Mouse (Mus musculus): Measurements from ENCODE around the gene Amh.

The Amh gene

GRCm38 (mm10) chr10:80785963-80786362 lies 19.1 kb upstream of the Amh start:
- no peak for DNase-seq (ENCODE audit: low spot score in 2 of 2)

GRCm38 (mm10) chr10:80787517-80787916 lies 17.5 kb upstream of the Amh start:
- DNase-seq (ENCODE audit: low spot score in 2 of 2): peak; percentile 59 to 67

- DNase-seq (ENCODE audit: low spot score in 2 of 2): no peak
Observed at GRCm38 (mm10) chr10:80790761-80791404, 14.2 kb upstream of the Amh start.

GRCm38 (mm10) chr10:80791476-80792174 lies 13.4 kb upstream of the Amh start:
- peak in 1 of 2 experiments; percentile 43 for DNase-seq (ENCODE audit: low spot score in 2 of 2)

GRCm38 (mm10) chr10:80792175-80793032 lies 12.6 kb upstream of the Amh start:
- DNase-seq (ENCODE audit: low spot score in 2 of 2): no peak

- no peak for DNase-seq (ENCODE audit: low spot score in 2 of 2)
Observed at GRCm38 (mm10) chr10:80793033-80793784, 11.8 kb upstream of the Amh start.

GRCm38 (mm10) chr10:80793803-80794202 lies 11.2 kb upstream of the Amh start:
- DNase-seq (ENCODE audit: low spot score in 2 of 2): no peak

- no peak for DNase-seq (ENCODE audit: low spot score in 2 of 2)
Observed at GRCm38 (mm10) chr10:80794750-80795149, 10.3 kb upstream of the Amh start.

GRCm38 (mm10) chr10:80796307-80796848 lies 8.7 kb upstream of the Amh start:
- no peak for DNase-seq (ENCODE audit: low spot score in 2 of 2)

GRCm38 (mm10) chr10:80797186-80798149 lies 7.6 kb upstream of the Amh start:
- no peak for DNase-seq (ENCODE audit: low spot score in 2 of 2)

GRCm38 (mm10) chr10:80798150-80799006 lies 6.7 kb upstream of the Amh start, which contains the start of the genes Sf3a2 and Plekhj1:
TSS of gene Sf3a2 (plus strand) at chr10:80798198.
TSS of gene Plekhj1 (minus strand) at chr10:80798626.
- DNase-seq (ENCODE audit: low spot score in 2 of 2): peak; percentile 94 to 95

- DNase-seq (ENCODE audit: low spot score in 2 of 2): no peak
Observed at GRCm38 (mm10) chr10:80799070-80799566, 5.9 kb upstream of the Amh start.

- no peak for DNase-seq (ENCODE audit: low spot score in 2 of 2)
Observed at GRCm38 (mm10) chr10:80802204-80802912, 2.7 kb upstream of the Amh start.

- no peak for DNase-seq (ENCODE audit: low spot score in 2 of 2)
Observed at GRCm38 (mm10) chr10:80802996-80803395, 2.0 kb upstream of the Amh start.

- no peak for DNase-seq (ENCODE audit: low spot score in 2 of 2)
Observed at GRCm38 (mm10) chr10:80804340-80804739, 703 bp upstream of the Amh start.

GRCm38 (mm10) chr10:80805322-80805721 lies 279 bp downstream of the Amh start:
- DNase-seq (ENCODE audit: low spot score in 2 of 2): no peak

GRCm38 (mm10) chr10:80805925-80806324 lies 882 bp downstream of the Amh start:
- peak in 1 of 2 experiments; percentile 56 for DNase-seq (ENCODE audit: low spot score in 2 of 2)

- DNase-seq (ENCODE audit: low spot score in 2 of 2): no peak
Observed at GRCm38 (mm10) chr10:80806341-80807056, 1.5 kb downstream of the Amh start.
